Mouse (Mus musculus): ENCODE results near the gene Slc7a7. TPM values are rescaled to one million over a fixed set of nuclear protein-coding genes. Genes with fewer than 3 reads are reported as not detected.
A peak's percentile ranks its signal among the peaks of the same experiment; 100 is the strongest.

The Slc7a7 gene
- polyA plus RNA-seq (2014; fragmentation: Nextera tagmentation; extraction: Ambion mirVana): 8.0 TPM in 2 replicates

DNA sequence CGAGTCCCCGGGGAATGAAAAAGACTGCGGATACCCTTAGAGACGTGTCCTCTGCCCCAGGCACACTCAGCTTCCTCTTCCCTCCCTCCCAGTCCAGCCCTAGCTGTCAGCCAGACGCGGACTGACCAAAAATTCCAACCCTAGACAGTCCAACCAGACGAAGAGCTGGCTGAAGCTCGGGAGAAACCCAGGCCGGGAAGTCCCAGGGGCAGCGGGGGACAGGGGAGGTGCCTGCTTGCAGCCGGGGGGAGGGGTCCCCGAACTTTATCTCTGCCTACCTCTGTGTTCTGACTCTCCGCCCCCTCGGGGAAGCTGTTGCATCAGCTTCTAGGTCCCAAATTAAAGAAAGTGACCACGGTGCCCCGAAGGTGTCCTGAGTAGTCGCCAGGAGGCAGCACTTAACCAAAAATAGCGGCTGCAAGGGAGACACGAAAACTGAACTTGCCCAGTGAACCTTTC is at the start of gene Slc7a7:
Gene Slc7a7 (minus strand): TSS at position 158 of the 459 bp plus-strand sequence.
- H3K27me3 ChIP-seq (ENCODE audit: control insufficient read depth, insufficient read depth, low read length): no peaks in the 10 kb centered on the region
- no peaks in the 10 kb centered on the region for H3K36me3 ChIP-seq (ENCODE audit: control insufficient read depth, insufficient read depth, low read length)
- peak within 1 kb of the TSS; percentile 13 for H3K4me3 ChIP-seq (ENCODE audit: low read depth, low read length)
- H3K27ac ChIP-seq (ENCODE audit: low read depth, low read length): no peak within 1 kb of the TSS
- H3K9ac ChIP-seq (ENCODE audit: low read depth, low read length): peak within 1 kb of the TSS; percentile 43; the same call in 1 of the 2 replicates
- peaks cover 23% of the 10 kb centered on the region for H3K4me1 ChIP-seq (ENCODE audit: control insufficient read depth, insufficient read depth, low read length)
- peak within 1 kb of the TSS; percentile 62 for H3K4me2 ChIP-seq
- WGBS (ENCODE audit: insufficient replicate concordance): 3% methylated on average over 19 of the region's 19 CpGs
- H3K9me3 ChIP-seq (replicated peaks; ENCODE audit: control insufficient read depth, low read length): no peaks in the 10 kb centered on the region
- 0 out of 2 replicates have a peak, but pooled peaks have one; percentile 17 for ATAC-seq (replicated peaks; ENCODE audit: insufficient number of reproducible peaks, low FRiP score, low TSS enrichment)

DNA sequence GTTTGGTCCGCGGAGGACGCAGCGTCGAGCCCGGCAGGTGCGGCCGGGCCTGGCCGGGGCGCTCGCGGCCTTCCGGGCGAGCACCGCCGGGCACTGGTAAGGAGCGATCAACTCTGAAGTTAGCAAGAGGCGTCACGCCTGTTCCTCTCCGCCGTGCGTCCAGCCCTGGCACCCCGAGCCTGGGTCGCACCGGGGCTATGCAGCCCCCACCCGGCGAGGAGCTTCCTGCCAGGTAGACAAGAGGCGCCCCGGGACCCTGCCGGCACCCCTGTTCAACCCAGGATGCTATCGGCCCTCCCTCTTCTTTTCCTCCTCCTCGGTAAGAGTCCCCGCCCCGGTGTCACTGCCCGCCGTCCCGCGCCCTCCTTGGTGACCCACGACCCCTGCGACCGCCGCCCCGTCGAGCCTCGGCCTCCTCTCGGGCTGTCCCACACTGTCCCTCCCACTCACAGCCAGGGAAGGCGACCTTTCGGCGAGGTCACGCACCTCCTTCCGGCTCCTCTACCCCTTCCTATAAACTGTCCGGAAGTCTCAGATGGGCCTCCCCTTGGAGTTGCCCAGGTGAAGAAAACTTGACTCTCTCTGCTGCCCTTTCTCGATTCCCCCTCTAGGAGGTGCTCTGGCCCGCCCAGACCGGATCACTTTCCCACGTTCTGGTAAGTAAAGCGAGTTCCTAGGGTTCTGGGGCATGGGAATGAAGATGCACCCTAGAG is 46.9 kb upstream of the Slc7a7 start:
- peaks cover 9% of the 10 kb centered on the region for H3K4me1 ChIP-seq (ENCODE audit: control insufficient read depth, insufficient read depth, low read length)
- peak overlapping the region; percentile 83 for H3K9ac ChIP-seq (ENCODE audit: low read depth, low read length)
- H3K27ac ChIP-seq (ENCODE audit: low read depth, low read length): peak overlapping the region; percentile 81
- peaks cover 14% of the 10 kb centered on the region; the same call in 1 of the 2 replicates for H3K36me3 ChIP-seq (ENCODE audit: control insufficient read depth, insufficient read depth, low read length)
- ATAC-seq (replicated peaks; ENCODE audit: insufficient number of reproducible peaks, low FRiP score, low TSS enrichment): peak; percentile 63
- H3K9me3 ChIP-seq (replicated peaks; ENCODE audit: control insufficient read depth, low read length): no peaks in the 10 kb centered on the region
- peak overlapping the region; percentile 85 for H3K4me2 ChIP-seq
- 1% methylated on average over 48 of the region's 57 CpGs for WGBS (ENCODE audit: insufficient replicate concordance)
- no peaks in the 10 kb centered on the region for H3K27me3 ChIP-seq (ENCODE audit: control insufficient read depth, insufficient read depth, low read length)
- H3K4me3 ChIP-seq (ENCODE audit: low read depth, low read length): peak overlapping the region; percentile 63

DNA sequence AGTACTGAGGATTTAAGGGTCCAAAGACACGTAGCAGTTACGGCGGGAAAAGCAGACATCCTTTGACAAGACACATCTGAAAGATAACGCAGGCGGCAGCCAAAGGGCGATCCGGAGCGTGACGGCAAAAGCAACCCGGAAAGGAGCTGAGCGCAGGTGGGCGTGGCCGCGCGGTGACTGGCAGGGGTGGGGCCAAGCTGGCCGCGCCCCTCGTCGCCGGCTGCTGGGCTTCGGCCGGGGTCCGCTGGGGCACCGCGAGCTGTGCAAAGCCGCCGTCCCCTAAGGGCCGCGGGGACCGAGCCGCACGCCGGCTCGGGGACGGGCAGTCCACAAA is 46.3 kb upstream of the Slc7a7 start, which contains the start of gene Lrp10:
Gene Lrp10 (plus strand): TSS at position 179 of the 334 bp plus-strand sequence.
- H3K4me1 ChIP-seq (ENCODE audit: control insufficient read depth, insufficient read depth, low read length): peaks cover 9% of the 10 kb centered on the region
- H3K4me3 ChIP-seq (ENCODE audit: low read depth, low read length): peak within 1 kb of the TSS; percentile 63
- H3K27ac ChIP-seq (ENCODE audit: low read depth, low read length): peak within 1 kb of the TSS; percentile 81
- ATAC-seq (replicated peaks; ENCODE audit: insufficient number of reproducible peaks, low FRiP score, low TSS enrichment): peak; percentile 86
- H3K27me3 ChIP-seq (ENCODE audit: control insufficient read depth, insufficient read depth, low read length): no peaks in the 10 kb centered on the region
- WGBS (ENCODE audit: insufficient replicate concordance): under 1% methylated on average over 35 of the region's 35 CpGs
- H3K9me3 ChIP-seq (replicated peaks; ENCODE audit: control insufficient read depth, low read length): no peaks in the 10 kb centered on the region
- H3K9ac ChIP-seq (ENCODE audit: low read depth, low read length): peak within 1 kb of the TSS; percentile 83
- peaks cover 10% of the 10 kb centered on the region; the same call in 1 of the 2 replicates for H3K36me3 ChIP-seq (ENCODE audit: control insufficient read depth, insufficient read depth, low read length)
- H3K4me2 ChIP-seq: peak within 1 kb of the TSS; percentile 85

DNA sequence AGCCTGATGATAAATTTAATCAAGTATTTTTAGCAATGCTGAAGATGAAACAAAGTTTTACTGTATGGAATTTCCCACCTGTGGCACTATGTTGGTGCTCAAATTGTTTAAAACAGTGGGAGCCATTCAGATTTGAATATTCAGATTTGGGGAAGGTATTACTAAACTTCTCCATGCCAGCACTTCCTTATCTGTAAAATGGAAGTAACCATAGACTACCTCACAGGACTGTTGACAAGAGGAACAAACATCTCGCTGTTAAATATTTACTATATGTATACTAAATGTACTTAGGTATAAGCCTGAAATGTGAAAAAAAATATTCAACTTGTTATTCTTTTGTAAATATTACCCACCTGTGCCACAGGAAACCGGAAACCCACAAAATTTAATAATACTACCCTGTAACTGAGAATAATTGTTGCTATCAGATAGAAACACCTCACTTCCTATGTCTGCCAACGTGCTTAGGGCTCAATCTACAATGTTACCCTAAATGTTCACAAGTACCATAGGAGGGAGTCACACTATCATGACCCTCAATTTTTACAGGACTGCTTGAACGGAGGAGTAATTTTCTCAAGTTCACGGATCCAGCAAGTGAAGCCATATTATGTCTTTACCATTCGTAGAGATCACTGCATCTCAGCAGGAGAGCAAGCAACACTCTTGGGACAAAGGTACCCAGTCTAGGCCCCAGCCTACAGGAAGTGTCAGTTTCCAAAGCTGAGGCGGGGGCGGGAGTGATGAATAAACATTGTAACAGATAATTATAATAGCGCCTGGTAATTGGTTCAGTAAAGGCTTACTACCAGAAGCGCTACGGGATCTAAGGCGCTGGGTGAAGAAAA is 45.8 kb upstream of the Slc7a7 start:
- peak; percentile 3; the same call in 1 of the 2 replicates for ATAC-seq (replicated peaks; ENCODE audit: insufficient number of reproducible peaks, low FRiP score, low TSS enrichment)
- Histone ChIP-seq H3K27me3 (ENCODE audit: control insufficient read depth, insufficient read depth, low read length) (no peaks in the 10 kb centered on the region), H3K9ac (ENCODE audit: low read depth, low read length) (peak overlapping the region; percentile 83; the same call in 1 of the 2 replicates)

DNA sequence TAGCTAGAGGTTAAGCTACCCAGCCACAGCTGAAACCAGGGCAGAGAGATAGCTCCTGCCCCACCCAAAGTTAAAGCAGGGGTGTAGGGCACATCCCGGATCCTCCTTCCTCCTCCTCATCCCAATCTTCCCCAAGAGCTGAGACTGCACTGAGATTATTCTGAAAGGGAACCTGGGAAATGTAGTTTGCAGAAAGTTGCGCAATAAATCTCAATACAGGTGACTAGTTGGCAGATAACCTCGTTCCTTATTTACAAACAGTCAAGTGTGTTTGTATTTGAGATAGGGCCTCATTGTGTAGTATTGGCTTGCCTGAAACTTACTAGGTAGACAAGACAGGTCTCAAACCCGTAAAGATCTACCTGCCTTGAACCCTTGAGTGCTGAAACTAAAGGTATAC is 44.6 kb upstream of the Slc7a7 start:
- H3K4me1 ChIP-seq (ENCODE audit: control insufficient read depth, insufficient read depth, low read length): peaks cover 9% of the 10 kb centered on the region
- no peak overlapping the region for H3K27ac ChIP-seq (ENCODE audit: low read depth, low read length)
- no peak overlapping the region for H3K9ac ChIP-seq (ENCODE audit: low read depth, low read length)
- no peak for ATAC-seq (replicated peaks; ENCODE audit: insufficient number of reproducible peaks, low FRiP score, low TSS enrichment)
- no peak overlapping the region for H3K4me2 ChIP-seq
- WGBS (ENCODE audit: insufficient replicate concordance): 77% methylated on average over 4 of the region's 4 CpGs
- no peak overlapping the region for H3K4me3 ChIP-seq (ENCODE audit: low read depth, low read length)
- no peaks in the 10 kb centered on the region for H3K36me3 ChIP-seq (ENCODE audit: control insufficient read depth, insufficient read depth, low read length)
- H3K27me3 ChIP-seq (ENCODE audit: control insufficient read depth, insufficient read depth, low read length): no peaks in the 10 kb centered on the region
- no peaks in the 10 kb centered on the region for H3K9me3 ChIP-seq (replicated peaks; ENCODE audit: control insufficient read depth, low read length)

More for the DNA sequence above, 45.8 kb upstream of the Slc7a7 start:
- H3K36me3 ChIP-seq (ENCODE audit: control insufficient read depth, insufficient read depth, low read length): peaks cover 9% of the 10 kb centered on the region; the same call in 1 of the 2 replicates
- no peaks in the 10 kb centered on the region for H3K9me3 ChIP-seq (replicated peaks; ENCODE audit: control insufficient read depth, low read length)
- peak overlapping the region; percentile 63 for H3K4me3 ChIP-seq (ENCODE audit: low read depth, low read length)
- H3K4me1 ChIP-seq (ENCODE audit: control insufficient read depth, insufficient read depth, low read length): peaks cover 9% of the 10 kb centered on the region
- WGBS (ENCODE audit: insufficient replicate concordance): 16% methylated on average over 12 of the region's 12 CpGs
- peak overlapping the region; percentile 85 for H3K4me2 ChIP-seq
- peak overlapping the region; percentile 81 for H3K27ac ChIP-seq (ENCODE audit: low read depth, low read length)

DNA sequence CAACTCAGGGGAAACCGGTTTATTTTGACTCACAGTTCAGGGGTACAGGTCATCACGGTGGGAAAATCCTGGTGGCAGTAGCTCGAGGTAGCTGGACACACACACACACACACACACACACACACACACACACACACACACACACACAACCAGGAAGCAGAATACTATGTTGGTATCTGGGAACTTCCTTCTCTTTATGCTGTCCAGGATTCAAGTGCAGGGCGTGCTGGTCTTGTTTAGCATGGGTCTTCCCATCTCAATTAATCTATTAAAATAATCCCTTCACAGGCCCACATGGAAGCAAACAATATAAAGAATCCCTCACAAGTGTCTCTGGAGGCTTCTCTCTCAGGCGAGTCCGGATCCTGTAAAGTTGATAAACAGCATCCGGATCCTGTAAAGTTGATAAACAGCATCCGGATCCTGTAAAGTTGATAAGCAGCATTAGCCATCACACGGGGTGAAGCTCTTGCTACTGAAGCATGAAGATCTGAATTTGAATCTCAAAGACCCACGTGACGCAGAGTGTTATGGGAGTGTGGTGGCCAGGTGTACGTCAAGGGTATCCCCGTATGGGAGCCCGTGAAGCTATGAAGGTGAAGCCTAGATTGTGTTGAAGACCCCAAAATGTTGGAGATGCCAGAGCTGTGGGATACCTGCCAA is 40.5 kb upstream of the Slc7a7 start:
- no peaks in the 10 kb centered on the region for H3K36me3 ChIP-seq (ENCODE audit: control insufficient read depth, insufficient read depth, low read length)
- H3K4me2 ChIP-seq: no peak overlapping the region
- no peak overlapping the region for H3K27ac ChIP-seq (ENCODE audit: low read depth, low read length)
- H3K9me3 ChIP-seq (replicated peaks; ENCODE audit: control insufficient read depth, low read length): no peaks in the 10 kb centered on the region
- H3K4me3 ChIP-seq (ENCODE audit: low read depth, low read length): no peak overlapping the region
- H3K9ac ChIP-seq (ENCODE audit: low read depth, low read length): no peak overlapping the region
- no peak for ATAC-seq (replicated peaks; ENCODE audit: insufficient number of reproducible peaks, low FRiP score, low TSS enrichment)
- no peaks in the 10 kb centered on the region for H3K4me1 ChIP-seq (ENCODE audit: control insufficient read depth, insufficient read depth, low read length)
- 74% methylated on average over 14 of the region's 14 CpGs for WGBS (ENCODE audit: insufficient replicate concordance)
- no peaks in the 10 kb centered on the region for H3K27me3 ChIP-seq (ENCODE audit: control insufficient read depth, insufficient read depth, low read length)

DNA sequence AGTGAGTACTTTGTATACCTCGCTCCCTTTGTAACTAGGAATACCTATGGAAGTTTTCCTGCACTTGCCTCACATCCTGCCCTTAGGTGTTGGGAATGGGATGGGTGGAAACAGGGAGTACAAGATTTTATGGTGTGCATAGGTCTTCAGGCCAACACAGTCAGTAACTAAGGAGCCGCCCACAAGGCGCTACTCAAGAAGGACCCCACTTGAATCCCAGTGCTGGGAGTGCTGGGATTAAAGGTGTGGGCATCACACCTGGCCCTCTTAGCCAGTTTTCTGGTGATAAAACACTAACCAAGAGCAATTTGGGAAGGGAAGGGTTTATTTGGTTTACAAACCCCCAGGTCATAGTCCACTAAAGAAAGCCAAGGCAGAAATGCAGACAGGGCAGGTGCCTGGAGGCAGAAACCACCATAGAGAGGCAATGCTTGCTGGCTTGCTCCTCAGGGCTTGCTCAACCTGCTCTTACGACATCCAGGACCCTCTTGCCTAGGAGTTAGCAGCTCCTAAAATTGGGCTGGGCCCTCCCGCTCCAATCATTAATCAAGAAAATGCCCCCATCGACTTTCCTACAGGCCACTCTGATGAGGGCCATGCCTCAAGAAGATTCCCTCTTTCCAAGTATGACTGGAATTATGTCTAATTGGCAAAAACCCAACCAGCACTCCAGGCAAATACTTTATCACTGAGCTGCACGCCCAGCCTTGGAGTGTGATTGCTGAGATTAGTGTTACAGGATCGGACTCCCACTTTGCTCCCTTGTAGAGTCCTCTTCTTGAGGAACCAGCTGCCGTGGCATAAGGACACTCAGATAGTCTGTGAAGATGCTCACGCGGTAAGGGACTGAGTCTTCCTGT is 37.3 kb upstream of the Slc7a7 start:
- Histone ChIP-seq H3K4me3 (ENCODE audit: low read depth, low read length) (no peak overlapping the region), H3K36me3 (ENCODE audit: control insufficient read depth, insufficient read depth, low read length) (no peaks in the 10 kb centered on the region), H3K9me3 (replicated peaks; ENCODE audit: control insufficient read depth, low read length) (no peaks in the 10 kb centered on the region), H3K4me1 (ENCODE audit: control insufficient read depth, insufficient read depth, low read length) (no peaks in the 10 kb centered on the region), H3K4me2 (no peak overlapping the region), H3K27me3 (ENCODE audit: control insufficient read depth, insufficient read depth, low read length) (no peaks in the 10 kb centered on the region), H3K27ac (ENCODE audit: low read depth, low read length) (no peak overlapping the region), H3K9ac (ENCODE audit: low read depth, low read length) (no peak overlapping the region)
- ATAC-seq (replicated peaks; ENCODE audit: insufficient number of reproducible peaks, low FRiP score, low TSS enrichment): no peak
- 73% methylated on average over 11 of the region's 11 CpGs for WGBS (ENCODE audit: insufficient replicate concordance)
